Mouse (Mus musculus) cerebellum, postnatal 14 days (tissue): Measurements from ENCODE around the gene Tk1.
"Not testable (repeated sequence)": the region's sequence is repeated elsewhere in the genome, so short reads cannot be mapped to it uniquely, and the experiment has no call there.

ENCODE experiments used
- DNase-seq, 2 experiments: peaks; one replicate each; pipeline ENCODE4 v3.0.0; 2021; ENCODE audit warnings: mixed read lengths in 2 of 2

Tk1 gene

DNA sequence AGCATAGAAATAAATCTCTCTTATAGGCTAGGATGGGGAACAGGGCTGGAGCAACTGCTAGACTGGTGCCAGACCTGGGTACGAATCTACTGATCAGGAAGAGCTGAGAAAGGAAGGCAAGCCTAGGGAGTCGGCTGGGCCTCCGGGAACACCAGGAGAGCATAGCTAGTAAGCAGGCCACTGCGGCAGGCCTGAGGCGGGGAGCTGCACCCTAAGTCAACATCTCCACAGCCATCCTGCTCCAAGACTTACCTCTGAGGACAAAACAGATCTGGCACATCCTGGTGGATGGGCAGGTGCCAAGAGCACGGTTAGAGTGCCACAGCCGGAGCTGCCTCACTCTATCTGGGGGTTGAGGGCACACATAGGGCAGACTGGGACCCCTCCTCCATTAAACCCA is 5.7 kb downstream of the Tk1 start:
- DNase-seq, result no peak

GRCm38 (mm10) chr11:117819095-117819494 is 6.8 kb downstream of the Tk1 start:
- peak in 1 of 2 experiments; percentile 38 for DNase-seq

DNA sequence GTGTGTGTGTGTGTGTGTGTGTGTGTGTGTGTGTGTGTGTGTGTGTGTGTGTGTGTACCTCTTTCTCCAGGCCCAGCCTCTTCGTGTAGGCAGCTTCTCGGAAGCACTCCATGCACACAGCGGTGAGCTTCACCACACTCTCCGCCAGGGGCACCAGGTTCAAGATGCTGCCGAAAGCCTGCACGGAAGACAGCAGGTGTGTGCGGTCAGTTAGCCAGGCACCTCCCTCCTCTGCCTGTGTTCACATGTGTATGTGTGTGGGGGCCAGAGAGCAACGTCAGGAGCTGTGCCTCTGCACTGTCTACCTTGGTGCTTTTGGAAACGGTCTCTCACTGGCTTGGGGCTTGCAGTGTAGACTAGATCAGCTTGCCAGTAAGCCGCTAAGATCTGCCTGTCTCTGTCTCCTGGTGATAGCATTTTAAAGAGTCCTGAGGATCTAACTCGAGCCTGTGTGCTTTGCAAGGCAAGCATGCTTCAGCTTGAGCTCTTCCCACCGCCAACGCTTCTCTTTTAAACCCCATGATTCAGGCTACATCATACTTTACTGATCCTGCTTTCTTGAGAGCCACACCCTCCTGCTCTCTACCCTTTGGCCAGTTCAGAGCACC is 9.4 kb downstream of the Tk1 start:
- no peak for DNase-seq

DNA sequence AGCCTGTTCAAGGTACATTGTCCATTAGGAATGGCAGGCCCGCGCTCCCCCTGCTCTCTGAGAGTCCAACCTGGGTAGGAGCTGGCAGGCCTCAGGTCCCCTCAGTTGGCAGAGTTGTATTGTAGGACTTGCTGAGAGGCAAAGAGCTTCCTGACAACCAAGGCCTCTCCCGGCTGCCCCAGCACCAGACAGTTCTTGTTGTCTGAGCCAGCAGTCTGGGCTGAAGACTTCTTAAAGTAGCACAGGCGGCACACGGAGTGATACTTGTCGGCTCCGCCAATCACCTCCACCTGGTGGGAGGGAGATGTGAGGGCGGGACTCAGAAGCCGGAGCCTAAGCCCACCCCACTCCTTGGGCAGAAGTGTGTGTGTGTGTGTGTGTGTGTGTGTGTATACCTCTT is 10.0 kb downstream of the Tk1 start:
- not testable (repeated sequence) for DNase-seq

- no peak for DNase-seq
Measured at GRCm38 (mm10) chr11:117814704-117815366, 11.1 kb downstream of the Tk1 start.

GRCm38 (mm10) chr11:117813867-117814266 is 12.0 kb downstream of the Tk1 start:
- DNase-seq, result no peak

- peak; percentile 54 to 78 for DNase-seq
Measured at GRCm38 (mm10) chr11:117810401-117811046, 15.4 kb downstream of the Tk1 start.

DNA sequence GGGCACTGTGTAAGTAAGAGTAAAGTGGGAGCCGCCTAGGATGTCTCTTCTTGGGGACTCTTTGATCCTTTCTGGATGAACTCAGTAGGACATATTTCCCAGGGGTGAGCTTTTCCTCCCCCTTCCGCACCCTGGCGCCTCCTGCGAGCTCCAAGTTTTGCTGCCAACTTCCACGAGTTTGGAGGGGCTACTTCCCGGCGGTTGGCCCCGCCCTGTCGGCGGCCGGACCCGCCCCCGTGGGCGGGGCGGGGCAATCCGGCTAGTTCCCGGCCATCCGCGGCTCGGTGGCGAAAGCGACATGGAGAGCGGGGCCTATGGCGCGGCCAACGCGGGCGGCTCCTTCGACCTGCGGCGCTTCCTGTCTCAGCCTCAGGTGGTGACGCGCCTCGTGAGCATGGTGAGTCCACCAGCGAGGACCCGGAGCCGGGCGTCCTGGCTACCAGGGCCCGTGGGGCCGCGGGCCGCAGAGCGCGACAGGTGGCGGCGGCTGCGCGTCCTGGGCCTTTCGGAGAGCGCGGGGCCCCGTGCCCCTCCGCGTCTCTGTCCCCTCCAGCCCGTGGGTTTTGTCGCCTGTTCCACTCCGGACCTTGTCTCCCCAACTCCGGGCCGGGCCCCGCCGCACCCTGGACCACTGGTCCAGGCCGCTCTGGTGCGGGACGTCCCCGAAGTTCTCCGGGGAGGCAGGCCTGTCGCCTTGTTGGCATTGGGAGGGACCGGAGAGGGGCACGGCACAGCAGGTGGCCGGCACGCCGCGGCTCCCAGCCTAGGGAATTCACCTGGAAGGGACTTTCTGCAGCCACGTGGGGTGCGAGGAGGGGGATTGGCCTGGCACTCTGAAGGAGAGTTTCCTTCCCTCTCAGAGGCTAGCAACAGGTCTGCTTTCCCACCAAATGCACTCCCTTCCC is 16.2 kb downstream of the Tk1 start, which contains the start of the genes Gm20708 and Syngr2:
Gene Gm20708 (plus strand): TSS at position 262 of the 905 bp plus-strand sequence.
Gene Syngr2 (plus strand): TSS at position 262 of the 905 bp plus-strand sequence.
- DNase-seq, result no peak

DNA sequence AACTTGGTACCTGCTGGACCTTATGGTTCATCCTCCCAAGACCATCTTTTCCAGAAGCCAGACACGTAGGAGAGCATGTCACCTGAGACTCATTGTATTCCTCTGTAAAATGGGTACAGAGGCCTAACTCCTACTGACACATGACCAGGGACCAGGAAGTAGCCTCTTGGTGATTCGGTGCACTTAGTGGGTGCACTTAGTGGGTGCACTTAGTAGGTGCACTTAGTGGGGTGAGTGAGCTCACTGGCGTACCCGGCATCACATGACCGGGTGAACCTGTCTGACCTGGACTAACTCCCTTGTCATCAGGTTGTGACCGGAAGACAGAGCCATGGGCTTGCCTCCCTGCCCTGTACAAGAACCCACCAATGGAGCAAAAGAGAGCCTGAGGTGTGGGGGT is 19.1 kb downstream of the Tk1 start:
- no peak for DNase-seq

GRCm38 (mm10) chr11:117803166-117803688 is 22.7 kb downstream of the Tk1 start:
- no peak for DNase-seq

- DNase-seq, result no peak
Measured at GRCm38 (mm10) chr11:117801650-117802049, 24.2 kb downstream of the Tk1 start.

GRCm38 (mm10) chr11:117800038-117800437 is 25.9 kb downstream of the Tk1 start:
- no peak for DNase-seq

GRCm38 (mm10) chr11:117799174-117799573 is 26.7 kb downstream of the Tk1 start:
- DNase-seq, result no peak

GRCm38 (mm10) chr11:117798160-117798541 is 27.7 kb downstream of the Tk1 start:
- no peak for DNase-seq

- no peak for DNase-seq
Measured at GRCm38 (mm10) chr11:117797511-117798159, 28.3 kb downstream of the Tk1 start, which contains the start of gene 6030468B19Rik. TSS of gene 6030468B19Rik (plus strand) at chr11:117797660.

GRCm38 (mm10) chr11:117796954-117797353 is 28.9 kb downstream of the Tk1 start:
- DNase-seq, result no peak

GRCm38 (mm10) chr11:117794035-117794551 is 31.8 kb downstream of the Tk1 start:
- DNase-seq, result no peak

GRCm38 (mm10) chr11:117792281-117792888 is 33.5 kb downstream of the Tk1 start:
- DNase-seq, result no peak

DNA sequence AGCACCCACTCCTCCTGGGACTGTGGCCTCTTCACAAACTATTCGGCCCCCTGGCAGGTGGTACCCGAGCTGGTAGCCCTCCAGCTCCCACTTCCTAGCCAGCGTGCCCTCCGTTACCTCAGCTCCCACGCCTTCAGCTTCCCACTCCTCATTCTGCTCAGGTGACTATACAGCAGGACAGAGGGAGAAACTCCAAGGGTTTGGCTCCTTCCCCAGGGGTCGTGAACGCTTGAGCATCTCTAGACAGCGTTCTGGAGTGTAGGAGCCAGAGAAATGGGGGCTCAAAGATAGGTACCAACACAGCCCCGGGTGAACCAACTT is 34.5 kb downstream of the Tk1 start:
- no peak for DNase-seq

DNA sequence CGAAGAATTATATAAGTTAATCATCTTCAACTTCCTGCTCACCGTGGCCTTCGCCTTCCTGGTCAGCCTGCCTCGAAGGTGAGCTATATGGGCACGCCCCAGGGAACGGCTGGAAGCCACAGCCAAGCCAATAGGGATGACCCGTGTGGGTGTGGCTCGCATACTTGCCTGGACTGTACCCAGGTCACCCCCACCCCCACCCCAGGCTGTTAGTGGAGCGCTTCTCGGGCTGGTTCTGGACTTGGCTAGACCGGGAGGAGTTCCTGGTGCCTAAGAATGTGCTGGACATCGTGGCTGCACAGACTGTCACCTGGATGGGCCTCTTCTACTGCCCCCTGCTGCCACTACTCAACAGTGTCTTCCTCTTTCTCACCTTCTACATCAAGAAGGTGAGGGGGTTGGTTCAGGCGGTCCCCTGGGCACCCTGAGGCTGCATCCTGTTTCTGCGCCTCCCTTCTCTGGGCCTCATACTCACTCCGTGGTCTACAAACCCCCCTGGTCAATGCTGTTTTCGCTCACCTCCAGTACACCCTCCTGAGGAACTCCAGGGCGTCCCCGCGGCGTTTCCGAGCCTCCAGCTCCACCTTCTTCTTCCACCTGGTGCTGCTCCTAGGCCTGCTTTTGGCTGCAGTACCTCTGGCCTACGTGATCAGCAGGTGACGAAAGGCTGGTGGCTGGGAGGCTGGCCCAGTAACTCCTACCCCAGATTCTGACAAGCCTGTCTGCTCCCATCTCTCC is 35.0 kb downstream of the Tk1 start:
- no peak for DNase-seq

GRCm38 (mm10) chr11:117790286-117790685 is 35.6 kb downstream of the Tk1 start:
- DNase-seq, result peak; percentile 68 to 78
